ENCODE assay signal across 10 mouse cellular contexts in genomic region chr17:23744651-23745050, GRCm38 (mm10). TPM values are rescaled to one million over a fixed set of nuclear protein-coding genes. Genes with fewer than 3 reads are reported as not detected.
A peak's percentile ranks its signal among the peaks of the same experiment; 100 is the strongest.
DNase-seq lines count a peak whose midpoint lies in the region; ATAC-seq and TF ChIP-seq lines count a peak whose summit lies in the region.
"Had no signal": no experiment of that assay in that cellular context is flagged by ENCODE, and none has a peak within 500 bp of the region (broad histone marks: within the 10 kb centered on the region; RNA-seq: fewer than 3 reads in every experiment).

No protein-coding gene starts in this region.

- DNase-seq in heart, postnatal 36 days = no peak
- DNase-seq in intestine, embryonic 14.5 days (ENCODE audit: low spot score) = peak; percentile 69
- no peak for DNase-seq in neural tube, embryonic 11.5 days (ENCODE audit: low spot score)
- no peak for DNase-seq in layer of hippocampus, postnatal 36 days
- no peak for DNase-seq in urinary bladder, postnatal 4 days (ENCODE audit: low spot score in 2 of 2)
- no peak for DNase-seq in layer of hippocampus, adult 2 months (ENCODE audit: low spot score in 2 of 2)
- DNase-seq: spleen, adult 18-20 months had no signal

- intact Hi-C loops in heart, postnatal 36 days (cut with DNase I) = loop anchor here (5.0 kb wide), 1 partner anchor 83 kb away; the partner anchor contains the start of gene Elob

- ATAC-seq in heart, embryonic 14.5 days (ENCODE audit: insufficient number of reproducible peaks, insufficient read depth, low FRiP score, low read depth) = no peak
- no peak for ATAC-seq in embryonic facial prominence, embryonic 13.5 days (ENCODE audit: insufficient number of reproducible peaks, insufficient read depth, low FRiP score, low TSS enrichment, low read depth)
- ATAC-seq in intestine, embryonic 14.5 days (replicated peaks; ENCODE audit: low FRiP score, low TSS enrichment, low read depth) = no peak
- ATAC-seq in neural tube, embryonic 11.5 days (ENCODE audit: insufficient read depth, low FRiP score, low TSS enrichment) = no peak

- no peaks in the 10 kb centered on the region for H3K36me3 ChIP-seq in heart, embryonic 14.5 days (ENCODE audit: control insufficient read depth, insufficient read depth, low read length)
- no peaks in the 10 kb centered on the region for H3K36me3 ChIP-seq in embryonic facial prominence, embryonic 13.5 days
- H3K36me3 ChIP-seq in intestine, embryonic 14.5 days (ENCODE audit: control insufficient read depth, insufficient read depth, low read length) = no peaks in the 10 kb centered on the region
- no peaks in the 10 kb centered on the region for H3K36me3 ChIP-seq in neural tube, embryonic 11.5 days (ENCODE audit: control insufficient read depth, insufficient read depth, low read length)

- TF ChIP-seq CTCF in layer of hippocampus, adult 2 months (conservative IDR thresholded peaks at IDR 0.05) = no peak

- H3K4me1 ChIP-seq in heart, embryonic 14.5 days (ENCODE audit: control insufficient read depth in 2 of 2, insufficient read depth in 2 of 2, low read length in 2 of 2) = peaks cover 17 to 28% of the 10 kb centered on the region in 2 experiments; a peak in 3 of 4 replicates
- peaks cover 43% of the 10 kb centered on the region for H3K4me1 ChIP-seq in embryonic facial prominence, embryonic 13.5 days
- H3K4me1 ChIP-seq in intestine, embryonic 14.5 days (replicated peaks; ENCODE audit: control insufficient read depth, insufficient read depth, low read length) = peaks cover 27% of the 10 kb centered on the region
- H3K4me1 ChIP-seq in neural tube, embryonic 11.5 days (ENCODE audit: control insufficient read depth, insufficient read depth, low read length) = peaks cover 9% of the 10 kb centered on the region; the same call in 1 of the 2 replicates

- no peaks in the 10 kb centered on the region for H3K9me3 ChIP-seq in heart, embryonic 14.5 days (ENCODE audit: control insufficient read depth, low read length)
- H3K9me3 ChIP-seq in embryonic facial prominence, embryonic 13.5 days = no peaks in the 10 kb centered on the region
- H3K9me3 ChIP-seq in intestine, embryonic 14.5 days (ENCODE audit: control insufficient read depth, low read length) = no peaks in the 10 kb centered on the region
- H3K9me3 ChIP-seq in neural tube, embryonic 11.5 days (ENCODE audit: control insufficient read depth, low read length) = no peaks in the 10 kb centered on the region

- H3K4me2 ChIP-seq in heart, embryonic 14.5 days (ENCODE audit: low read length) = peak overlapping the region; percentile 60
- peak overlapping the region; percentile 67 for H3K4me2 ChIP-seq in embryonic facial prominence, embryonic 13.5 days
- H3K4me2 ChIP-seq in intestine, embryonic 14.5 days (ENCODE audit: low read length) = peak overlapping the region; percentile 56
- no peak overlapping the region for H3K4me2 ChIP-seq in neural tube, embryonic 11.5 days (ENCODE audit: low read depth)

- peak overlapping the region; percentile 16; the same call in 1 of the 2 replicates for H3K9ac ChIP-seq in heart, embryonic 14.5 days (ENCODE audit: low read length)
- H3K9ac ChIP-seq in embryonic facial prominence, embryonic 13.5 days = peak overlapping the region; percentile 63; the same call in 1 of the 2 replicates
- no peak overlapping the region for H3K9ac ChIP-seq in intestine, embryonic 14.5 days (ENCODE audit: low read length)
- H3K9ac ChIP-seq in neural tube, embryonic 11.5 days (ENCODE audit: low read length) = no peak overlapping the region

- H3K4me3 ChIP-seq in heart, embryonic 14.5 days (ENCODE audit: control insufficient read depth in 1 of 2, insufficient read depth in 1 of 2, low read depth in 1 of 2, low read length in 2 of 2) = peak overlapping the region in 1 of 2 experiments; percentile 34; a peak in 1 of 4 replicates
- H3K4me3 ChIP-seq in embryonic facial prominence, embryonic 13.5 days = peak overlapping the region; percentile 38
- H3K4me3 ChIP-seq in intestine, embryonic 14.5 days (ENCODE audit: low read depth, low read length) = peak overlapping the region; percentile 32
- peak overlapping the region; percentile 7; the same call in 1 of the 2 replicates for H3K4me3 ChIP-seq in neural tube, embryonic 11.5 days (ENCODE audit: low read depth, low read length)
- no peak overlapping the region for H3K4me3 ChIP-seq in layer of hippocampus, adult 2 months

- 2% methylated on average over 14 of the region's 14 CpGs for WGBS in heart, embryonic 14.5 days
- 7% methylated on average over 14 of the region's 14 CpGs for WGBS in embryonic facial prominence, embryonic 13.5 days
- WGBS in intestine, embryonic 14.5 days = 3% methylated on average over 14 of the region's 14 CpGs
- 2% methylated on average over 14 of the region's 14 CpGs for whole genome bisulfite sequencing in neural tube, embryonic 11.5 days

- no peak overlapping the region for H3K27ac ChIP-seq in heart, embryonic 14.5 days (replicated peaks in 1 of 2; ENCODE audit: control insufficient read depth in 1 of 2, insufficient read depth in 1 of 2, low read depth in 2 of 2, low read length in 2 of 2)
- peak overlapping the region; percentile 39; the same call in 1 of the 2 replicates for H3K27ac ChIP-seq in embryonic facial prominence, embryonic 13.5 days
- H3K27ac ChIP-seq in intestine, embryonic 14.5 days (ENCODE audit: low read depth) = no peak overlapping the region
- no peak overlapping the region for H3K27ac ChIP-seq in neural tube, embryonic 11.5 days (ENCODE audit: low read depth, low read length)
- no peak overlapping the region for H3K27ac ChIP-seq in layer of hippocampus, adult 2 months

- peaks cover 81% of the 10 kb centered on the region for H3K27me3 ChIP-seq in heart, embryonic 14.5 days (ENCODE audit: control insufficient read depth, insufficient read depth, low read length)
- H3K27me3 ChIP-seq in embryonic facial prominence, embryonic 13.5 days = peaks cover 84% of the 10 kb centered on the region
- H3K27me3 ChIP-seq in intestine, embryonic 14.5 days (replicated peaks; ENCODE audit: control insufficient read depth, insufficient read depth, low read length) = peaks cover 77% of the 10 kb centered on the region
- peaks cover 68% of the 10 kb centered on the region for H3K27me3 ChIP-seq in neural tube, embryonic 11.5 days (ENCODE audit: control insufficient read depth, insufficient read depth, low read length)

RNA-seq across cellular contexts. Expression of gene Kremen2, which starts 1.0 kb away (rescaled TPM):
- polyA plus RNA-seq in heart, embryonic 14.5 days (2014; fragmentation: Nextera tagmentation; extraction: Ambion mirVana) = not detected in 2 replicates
- not detected for total RNA-seq in heart, postnatal 36 days (2021)
- polyA plus RNA-seq in embryonic facial prominence, embryonic 13.5 days (2015; fragmentation: Nextera tagmentation; extraction: Ambion mirVana) = 31.7 and 42.3 TPM in 2 replicates
- polyA plus RNA-seq in intestine, embryonic 14.5 days (2014; fragmentation: Nextera tagmentation; extraction: Ambion mirVana) = 0.16 and 0.19 TPM in 2 replicates
- 6.8 and 7.8 TPM in 2 replicates for polyA plus RNA-seq in neural tube, embryonic 11.5 days (2014; fragmentation: Nextera tagmentation; extraction: Ambion mirVana)
- under 1 TPM; 0.35 to 0.42 TPM for total RNA-seq in layer of hippocampus, postnatal 36 days (2021)
- under 1 TPM; 0.23 to 0.32 TPM for total RNA-seq in layer of hippocampus, adult 2 months (2021)
- total RNA-seq: MEL had no signal

RNA-seq across cellular contexts. Expression of gene Paqr4, which starts 4.0 kb away (rescaled TPM):
- polyA plus RNA-seq in heart, embryonic 14.5 days (2014; fragmentation: Nextera tagmentation; extraction: Ambion mirVana) = 10.6 and 12.7 TPM in 2 replicates
- 10 to 100 TPM; 20.0 to 28.5 TPM for total RNA-seq in heart, postnatal 36 days (2021)
- polyA plus RNA-seq in embryonic facial prominence, embryonic 13.5 days (2015; fragmentation: Nextera tagmentation; extraction: Ambion mirVana) = 12.4 and 12.5 TPM in 2 replicates
- polyA plus RNA-seq in intestine, embryonic 14.5 days (2014; fragmentation: Nextera tagmentation; extraction: Ambion mirVana) = 18.4 and 18.6 TPM in 2 replicates
- polyA plus RNA-seq in neural tube, embryonic 11.5 days (2014; fragmentation: Nextera tagmentation; extraction: Ambion mirVana) = 31.4 and 37.1 TPM in 2 replicates
- total RNA-seq in layer of hippocampus, postnatal 36 days (2021) = 10 to 100 TPM; 50.8 to 55.4 TPM
- total RNA-seq in layer of hippocampus, adult 2 months (2021) = 10 to 100 TPM; 46.2 to 48.3 TPM

RNA-seq across cellular contexts. Expression of gene Pkmyt1, which starts 18.5 kb away (rescaled TPM):
- polyA plus RNA-seq in heart, embryonic 14.5 days (2014; fragmentation: Nextera tagmentation; extraction: Ambion mirVana) = 27.2 and 28.1 TPM in 2 replicates
- 1 to 10 TPM; 1.2 to 1.6 TPM for total RNA-seq in heart, postnatal 36 days (2021)
- 49.3 and 56.2 TPM in 2 replicates for polyA plus RNA-seq in embryonic facial prominence, embryonic 13.5 days (2015; fragmentation: Nextera tagmentation; extraction: Ambion mirVana)
- 53.6 and 57.9 TPM in 2 replicates for polyA plus RNA-seq in intestine, embryonic 14.5 days (2014; fragmentation: Nextera tagmentation; extraction: Ambion mirVana)
- polyA plus RNA-seq in neural tube, embryonic 11.5 days (2014; fragmentation: Nextera tagmentation; extraction: Ambion mirVana) = 37.2 and 44.5 TPM in 2 replicates
- total RNA-seq in layer of hippocampus, postnatal 36 days (2021) = 1 to 10 TPM; 1.7 to 3.0 TPM
- total RNA-seq in layer of hippocampus, adult 2 months (2021) = 1 to 10 TPM; 3.4 to 3.5 TPM

RNA-seq across cellular contexts. Expression of gene 1520401A03Rik, which starts 22.1 kb away (rescaled TPM):
- polyA plus RNA-seq in heart, embryonic 14.5 days (2014; fragmentation: Nextera tagmentation; extraction: Ambion mirVana) = not detected in 2 replicates
- not detected for total RNA-seq in heart, postnatal 36 days (2021)
- polyA plus RNA-seq in embryonic facial prominence, embryonic 13.5 days (2015; fragmentation: Nextera tagmentation; extraction: Ambion mirVana) = 0.25 and 0.32 TPM in 2 replicates
- polyA plus RNA-seq in intestine, embryonic 14.5 days (2014; fragmentation: Nextera tagmentation; extraction: Ambion mirVana) = 0.04 TPM in 1 of 2 replicates, not detected in the other
- polyA plus RNA-seq in neural tube, embryonic 11.5 days (2014; fragmentation: Nextera tagmentation; extraction: Ambion mirVana) = 0.25 and 0.58 TPM in 2 replicates
- total RNA-seq in layer of hippocampus, postnatal 36 days (2021) = not detected
- under 1 TPM; 0.25 to 0.64 TPM for total RNA-seq in layer of hippocampus, adult 2 months (2021)
- total RNA-seq: MEL had no signal

RNA-seq across cellular contexts. Expression of gene Flywch1, which starts 26.8 kb away (rescaled TPM):
- polyA plus RNA-seq in heart, embryonic 14.5 days (2014; fragmentation: Nextera tagmentation; extraction: Ambion mirVana) = 42.4 TPM in 2 replicates
- total RNA-seq in heart, postnatal 36 days (2021) = 10 to 100 TPM; 31.8 to 33.3 TPM
- 90.2 and 95.6 TPM in 2 replicates for polyA plus RNA-seq in embryonic facial prominence, embryonic 13.5 days (2015; fragmentation: Nextera tagmentation; extraction: Ambion mirVana)
- 58.6 and 69.4 TPM in 2 replicates for polyA plus RNA-seq in intestine, embryonic 14.5 days (2014; fragmentation: Nextera tagmentation; extraction: Ambion mirVana)
- polyA plus RNA-seq in neural tube, embryonic 11.5 days (2014; fragmentation: Nextera tagmentation; extraction: Ambion mirVana) = 173 and 197 TPM in 2 replicates
- total RNA-seq in layer of hippocampus, postnatal 36 days (2021) = 100 to 1,000 TPM; 297 to 300 TPM
- 100 to 1,000 TPM; 310 to 345 TPM for total RNA-seq in layer of hippocampus, adult 2 months (2021)

Comparison
In these comparisons a context has a peak if more than half of its experiments do, and no peak if none do; other contexts are left out.
1. H3K9ac ChIP-seq: peak in heart, embryonic 14.5 days (single experiment) and embryonic facial prominence, embryonic 13.5 days (single experiment); none in intestine, embryonic 14.5 days (single experiment) and neural tube, embryonic 11.5 days (single experiment).